Comparison of ENCODE assay signal across 26 mouse cellular contexts in the genomic region with DNA sequence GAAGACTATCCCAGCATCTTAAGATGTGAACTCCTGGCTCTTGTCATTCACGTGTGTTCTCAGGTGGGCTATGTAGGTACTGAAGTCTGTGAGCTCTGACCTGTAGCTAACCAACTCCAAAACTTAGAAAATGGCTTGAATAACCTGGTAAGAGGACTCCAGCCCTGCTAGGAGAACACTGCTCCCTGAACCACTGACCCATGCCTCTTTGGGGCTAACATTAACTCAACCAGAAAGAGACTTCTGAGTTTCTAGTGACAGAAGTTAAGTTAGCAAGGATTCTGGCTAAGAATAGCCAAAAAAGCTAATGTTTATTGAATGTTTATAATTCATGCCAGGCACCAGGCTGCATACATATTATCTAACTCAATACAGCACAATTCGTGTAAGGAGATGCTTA. TPM values are rescaled to one million over a fixed set of nuclear protein-coding genes. Genes with fewer than 3 reads are reported as not detected.
"Had no signal": no experiment of that assay in that cellular context is flagged by ENCODE, and none has a peak within 500 bp of the region (broad histone marks: within the 10 kb centered on the region; RNA-seq: fewer than 3 reads in every experiment).

No protein-coding gene starts in this region.

- H3K9me3 ChIP-seq: heart, embryonic 10.5 days; hindbrain, embryonic 12.5 days; intestine, embryonic 15.5 days; limb, embryonic 10.5 days; limb, embryonic 12.5 days; liver, embryonic 13.5 days; liver, embryonic 15.5 days had no signal

- DNase-seq: gastrocnemius, adult 2 months; gastrocnemius, postnatal 10 days; gastrocnemius, postnatal 25 days; heart, adult 18-20 months; heart, postnatal 10 days; heart, postnatal 4 days; liver; liver, embryonic 13.5 days; liver, postnatal 0 days had no signal

- ATAC-seq: forebrain, embryonic 16.5 days; hindbrain, embryonic 16.5 days; inflammation-experienced regulatory T-cells, adult 6 months; intestine, embryonic 15.5 days; intestine, postnatal 0 days; liver, postnatal 0 days had no signal

- H3K9ac ChIP-seq: heart, embryonic 12.5 days; hindbrain, embryonic 12.5 days; hindbrain, embryonic 14.5 days; intestine, embryonic 15.5 days; limb, embryonic 12.5 days; liver, embryonic 13.5 days; liver, embryonic 15.5 days; liver, postnatal 0 days had no signal

- H3K27ac ChIP-seq: gastrocnemius, adult 2 months; heart, embryonic 10.5 days; hindbrain, embryonic 10.5 days; hindbrain, embryonic 12.5 days; hindbrain, embryonic 14.5 days; intestine, embryonic 15.5 days; layer of hippocampus, adult 2 months; left cerebral cortex, adult 2 months; limb, embryonic 10.5 days; limb, embryonic 12.5 days; liver, embryonic 13.5 days; liver, embryonic 15.5 days had no signal

- H3K4me1 ChIP-seq: intestine, embryonic 15.5 days; liver, embryonic 13.5 days; liver, embryonic 15.5 days had no signal

- H3K4me2 ChIP-seq: heart, embryonic 12.5 days; hindbrain, embryonic 12.5 days; hindbrain, embryonic 14.5 days; intestine, embryonic 15.5 days; limb, embryonic 12.5 days; liver, embryonic 11.5 days; liver, embryonic 13.5 days; liver, embryonic 15.5 days had no signal

- H3K36me3 ChIP-seq: heart, embryonic 10.5 days; heart, embryonic 12.5 days; hindbrain, embryonic 10.5 days; hindbrain, embryonic 12.5 days; intestine, embryonic 15.5 days; limb, embryonic 10.5 days; limb, embryonic 12.5 days; liver, embryonic 13.5 days; liver, embryonic 15.5 days had no signal

- H3K4me3 ChIP-seq: gastrocnemius, adult 2 months; heart, embryonic 10.5 days; heart, embryonic 12.5 days; hindbrain, embryonic 10.5 days; hindbrain, embryonic 12.5 days; intestine, embryonic 15.5 days; layer of hippocampus, adult 2 months; left cerebral cortex, adult 2 months; limb, embryonic 10.5 days; limb, embryonic 12.5 days; liver, embryonic 13.5 days; liver, embryonic 15.5 days had no signal

RNA-seq across cellular contexts. Expression of a gene that starts 2.6 kb away (rescaled TPM):
- polyA plus RNA-seq: heart, embryonic 14.5 days; hindbrain, embryonic 10.5 days; inflammation-experienced regulatory T-cells, adult 6 months; liver, embryonic 13.5 days; liver, postnatal 0 days had no signal
